Mouse (Mus musculus) bone marrow, adult 2 months (tissue): Measurements from ENCODE around the gene Apol10b.

Source experiments
- CTCF ChIP-seq: fragments of 200-500 bp; IDR thresholded peaks from 2 replicates; pipeline ENCODE4 v1.5.1; 2011; ENCODE audit warnings: low read length, control low read depth; ENCODE audit not compliant: control insufficient read depth, insufficient read depth
- POLR2A ChIP-seq: fragments of 200-500 bp; IDR thresholded peaks from 2 replicates; pipeline ENCODE4 v1.6.1; 2011; ENCODE audit warnings: low read depth, mild to moderate bottlenecking, control low read depth, low read length, borderline replicate concordance; ENCODE audit not compliant: control insufficient read depth

DNA sequence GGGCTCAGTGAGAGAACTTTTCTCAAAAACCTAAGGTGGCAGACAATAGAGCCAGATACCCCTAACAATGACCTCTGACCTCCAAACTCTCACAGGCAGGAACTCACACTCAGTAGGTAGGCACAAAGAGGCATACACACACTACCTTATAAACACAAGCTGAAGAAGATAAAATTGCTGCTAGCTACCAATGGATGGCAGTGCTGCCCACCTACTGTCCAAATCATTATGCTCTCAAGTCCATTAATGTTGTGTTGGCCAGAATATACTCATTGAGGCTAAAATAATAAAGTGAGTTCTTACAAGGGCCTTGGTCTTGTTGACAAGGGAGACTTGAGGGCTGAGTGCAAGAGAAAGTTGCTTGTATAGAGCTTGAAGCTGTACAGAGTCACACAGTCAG is 32.7 kb downstream of the Apol10b start:
- TF ChIP-seq CTCF (no peak), POLR2A (no peak)
